Mouse (Mus musculus) kidney, adult 11 months (tissue): ENCODE results near the gene Esyt1.
"Not testable (repeated sequence)": the region's sequence is repeated elsewhere in the genome, so short reads cannot be mapped to it uniquely, and the experiment has no call there.

Source experiments
- DNase-seq: peaks from one replicate; pipeline ENCODE4 v3.0.0; 2022

Gene Esyt1

DNA sequence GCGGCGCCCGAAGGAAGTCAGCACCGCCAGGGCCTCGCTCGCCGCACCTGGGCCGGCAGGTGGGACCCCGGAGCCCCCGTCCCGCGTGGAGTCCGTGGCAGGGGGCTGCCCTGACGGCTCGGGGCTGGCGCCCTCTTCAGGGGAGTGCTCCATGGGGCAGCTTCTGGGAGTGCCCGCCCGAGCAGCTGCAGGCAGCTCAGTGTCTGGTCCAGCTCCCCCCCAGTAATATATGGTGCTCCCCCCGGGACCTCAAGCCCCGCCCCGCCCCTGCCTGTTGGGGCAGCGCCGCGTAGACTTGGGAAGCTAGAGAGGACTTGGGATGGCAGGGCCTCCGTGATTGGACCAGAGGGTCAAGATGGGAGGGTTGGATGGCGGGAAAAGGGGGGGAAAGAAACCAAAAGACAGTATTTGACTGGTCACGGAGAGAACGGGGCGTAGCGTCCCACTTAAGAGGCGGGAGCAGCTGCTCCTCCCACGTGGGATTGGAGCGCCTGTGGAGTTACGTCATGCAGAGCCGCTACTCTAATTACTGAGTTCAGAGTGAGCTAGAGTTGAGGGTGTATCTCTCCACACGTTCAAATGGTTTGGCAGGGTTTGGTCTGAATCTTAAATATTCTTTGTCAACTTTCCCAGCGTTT, at the start of gene Esyt1:
Gene Esyt1, minus strand, starts transcription at position 201 of the 638 bp plus-strand sequence.
- DNase-seq = peak; percentile 98

DNA sequence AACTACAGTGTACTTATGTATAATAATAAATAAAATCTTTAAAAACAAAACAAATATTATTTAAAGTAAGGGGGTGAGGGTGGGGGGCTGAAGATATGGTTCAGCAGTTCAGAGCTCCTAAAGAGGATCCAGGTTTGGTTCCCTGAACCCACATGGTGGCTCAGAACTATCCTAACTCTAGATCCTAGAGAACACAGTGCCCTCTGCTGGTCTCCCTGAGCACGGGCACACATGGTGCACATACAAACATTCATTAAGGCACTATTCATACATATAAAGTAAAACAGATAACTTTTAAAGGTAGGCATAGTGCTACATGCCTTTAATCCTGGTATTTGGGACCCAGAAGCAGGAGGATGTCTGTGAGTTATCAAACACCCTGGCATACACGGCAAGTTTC, 49.4 kb upstream of the Esyt1 start:
- DNase-seq = no peak

DNA sequence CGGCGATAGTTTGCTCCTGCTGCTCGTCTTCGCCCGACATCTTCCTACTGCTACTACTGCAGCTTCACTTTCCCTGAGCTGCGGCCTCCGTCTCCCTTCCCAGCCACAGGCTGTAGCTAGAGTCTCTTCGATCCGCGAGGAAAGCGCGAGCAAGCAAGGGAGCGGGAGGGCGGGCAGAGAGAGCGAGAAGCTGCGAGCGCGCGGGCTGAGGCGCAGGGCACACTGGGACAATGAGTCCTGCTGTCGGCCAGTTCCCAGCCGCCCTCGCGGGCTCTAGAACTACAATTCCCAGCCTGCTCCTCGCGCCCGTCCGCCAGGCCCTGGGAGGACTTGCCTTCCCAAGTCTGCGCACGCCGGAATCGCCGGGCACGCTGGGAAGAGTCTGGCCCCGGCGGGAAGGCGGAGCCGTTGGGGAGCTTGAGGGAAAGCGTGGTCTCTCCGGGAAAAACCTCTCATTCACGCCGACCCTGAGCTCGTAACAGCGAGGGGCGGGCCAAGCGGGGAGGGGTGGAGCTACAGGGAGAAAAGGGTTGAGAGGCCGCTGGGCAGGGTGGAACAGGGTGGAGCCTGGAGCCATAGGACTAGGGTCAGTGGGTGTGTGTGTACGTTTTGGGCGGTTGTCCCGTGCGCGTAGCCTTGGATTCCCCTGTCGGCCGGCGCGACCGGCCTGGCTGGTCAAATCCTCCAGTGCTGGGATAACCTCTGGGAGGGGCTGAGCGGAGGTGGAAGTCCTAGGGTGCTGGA, 40.3 kb upstream of the Esyt1 start, which contains the start of gene Pa2g4:
Gene Pa2g4, minus strand, starts transcription at position 200 of the 744 bp plus-strand sequence.
- peak; percentile 99 for DNase-seq

DNA sequence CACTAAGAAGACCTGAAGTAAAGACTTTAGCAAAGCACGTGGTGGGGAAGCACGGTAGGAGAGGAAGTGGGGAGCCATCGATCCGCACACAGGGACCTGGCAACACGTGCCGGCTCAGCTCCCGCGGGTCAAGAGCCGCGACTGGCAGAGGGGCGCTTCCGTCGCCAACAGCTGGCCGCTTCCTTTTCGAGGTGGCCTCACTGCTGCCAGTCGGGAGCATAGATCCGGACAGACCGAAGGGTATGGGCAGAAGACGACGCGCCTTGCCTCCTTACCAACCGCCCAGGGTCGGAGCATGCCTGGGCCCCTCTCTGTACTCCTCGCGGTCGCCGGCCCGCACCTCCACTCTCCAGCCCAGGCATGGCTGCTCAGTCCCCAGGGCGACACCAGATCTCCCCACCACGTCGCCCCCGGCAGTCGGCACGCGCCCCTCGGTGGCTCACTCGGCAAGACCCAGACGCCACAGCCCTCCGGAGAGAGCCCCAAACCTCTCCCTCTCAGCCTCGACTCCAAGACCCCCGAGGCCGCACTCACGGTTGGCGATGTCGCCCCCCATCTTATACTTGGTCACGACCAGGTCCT, 39.6 kb upstream of the Esyt1 start:
- DNase-seq = peak; percentile 50

DNA sequence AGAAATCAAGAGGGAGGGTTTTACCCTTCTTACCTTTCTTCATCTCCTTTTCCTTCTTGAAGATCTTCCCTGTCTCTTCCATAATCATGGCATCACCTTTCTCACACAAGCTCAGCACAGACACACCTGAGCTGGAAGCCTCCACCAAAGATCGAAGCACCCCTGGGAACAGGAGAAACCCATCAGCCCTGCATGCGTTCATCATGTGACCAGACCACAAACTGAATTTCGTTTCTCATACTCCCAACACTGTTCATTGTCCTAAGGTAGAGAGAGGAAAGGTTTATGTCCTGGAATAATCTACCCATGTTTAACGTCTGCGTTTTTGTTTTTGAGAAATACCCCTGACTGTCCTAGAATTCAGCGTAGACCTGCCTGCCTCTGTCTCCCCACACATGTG, 37.9 kb upstream of the Esyt1 start:
- no peak for DNase-seq

DNA sequence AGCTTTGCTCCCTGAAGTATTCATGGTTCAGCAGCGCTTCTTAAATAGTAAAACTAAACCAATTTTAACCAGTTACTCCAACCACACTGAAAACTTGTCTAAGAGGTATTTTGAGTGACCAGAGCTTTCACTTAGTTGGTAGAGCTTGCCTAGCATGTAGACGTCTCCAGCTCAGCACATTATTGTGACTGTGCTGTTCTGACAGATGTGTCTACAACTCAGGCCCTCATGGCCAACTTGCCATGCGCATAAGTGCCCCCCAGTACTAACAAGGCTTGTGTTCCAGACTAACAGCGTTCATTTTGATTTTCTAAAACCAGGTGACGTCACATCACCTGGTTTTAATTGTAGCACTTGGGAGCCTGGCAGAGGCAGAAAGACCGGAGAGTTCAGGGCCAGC, 31.3 kb upstream of the Esyt1 start:
- DNase-seq = no peak

DNA sequence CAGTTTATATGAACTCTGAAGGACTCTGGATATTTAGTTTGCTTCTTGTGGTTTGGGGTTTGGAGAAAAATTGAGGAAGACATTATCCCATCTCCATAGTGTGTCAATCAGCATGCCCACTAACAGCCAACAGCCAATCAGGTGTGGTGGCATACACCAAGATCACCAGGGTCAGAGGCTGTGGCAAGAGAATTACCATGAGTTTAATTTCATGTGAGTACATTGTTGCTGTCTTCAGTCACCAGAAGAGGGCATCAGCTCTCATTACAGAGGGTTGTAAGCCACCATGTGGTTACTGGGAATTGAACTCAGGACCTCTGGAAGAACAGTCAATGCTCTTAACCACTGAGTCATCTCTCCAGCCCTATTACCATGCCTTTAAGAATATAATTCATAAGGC, 30.6 kb upstream of the Esyt1 start:
- DNase-seq = no peak

DNA sequence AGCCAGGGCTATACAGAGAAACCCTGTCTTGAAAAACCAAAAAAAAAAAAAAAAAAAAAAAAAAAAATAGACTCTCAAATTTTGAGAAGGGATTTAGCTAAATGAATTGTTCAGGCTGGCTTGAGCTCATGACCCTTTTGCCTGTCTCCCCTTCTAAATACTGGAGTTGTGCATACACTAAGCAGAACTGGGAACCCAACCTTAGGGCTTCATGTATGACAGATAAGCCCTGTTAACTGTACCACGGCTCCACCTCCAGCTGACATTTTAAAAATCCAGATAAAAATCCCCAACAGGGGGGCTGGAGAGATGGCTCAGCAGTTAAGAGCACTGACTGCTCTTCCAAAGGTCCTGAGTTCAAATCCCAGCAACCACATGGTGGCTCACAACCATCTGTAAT, 29.9 kb upstream of the Esyt1 start:
- DNase-seq = not testable (repeated sequence)

DNA sequence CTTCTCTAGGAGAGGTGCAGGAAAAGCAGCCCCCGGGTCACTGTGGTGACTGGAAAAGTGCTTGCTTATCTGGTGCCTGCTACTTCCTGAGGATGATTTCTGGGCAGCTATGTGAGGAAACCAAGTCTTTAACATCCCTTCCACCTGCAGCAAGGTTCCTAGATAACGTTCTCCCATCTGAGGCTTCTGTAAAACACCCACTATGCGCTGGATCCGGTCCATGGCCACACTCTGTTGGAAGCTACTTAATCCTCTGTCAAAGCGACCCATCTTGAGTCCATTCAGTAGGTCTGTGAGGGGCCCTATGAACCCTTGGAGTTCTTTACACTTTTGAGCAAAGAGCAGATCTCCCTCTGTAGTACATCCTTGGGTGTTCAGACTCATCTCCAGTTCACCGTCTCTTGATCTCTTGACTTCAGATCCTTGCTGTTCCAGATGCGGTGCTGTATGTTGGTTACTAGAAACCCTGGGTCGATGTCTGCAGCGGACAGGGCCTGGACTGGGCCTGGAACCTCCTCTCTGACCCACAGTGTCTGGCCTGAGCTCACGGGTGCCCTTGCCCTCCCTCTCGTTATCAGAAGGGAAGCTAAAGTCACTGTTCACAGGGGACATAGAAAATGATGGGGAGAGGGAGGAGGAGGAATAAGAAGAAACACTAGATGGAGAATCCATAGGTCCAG, 24.6 kb upstream of the Esyt1 start:
- DNase-seq = not testable (repeated sequence)

DNA sequence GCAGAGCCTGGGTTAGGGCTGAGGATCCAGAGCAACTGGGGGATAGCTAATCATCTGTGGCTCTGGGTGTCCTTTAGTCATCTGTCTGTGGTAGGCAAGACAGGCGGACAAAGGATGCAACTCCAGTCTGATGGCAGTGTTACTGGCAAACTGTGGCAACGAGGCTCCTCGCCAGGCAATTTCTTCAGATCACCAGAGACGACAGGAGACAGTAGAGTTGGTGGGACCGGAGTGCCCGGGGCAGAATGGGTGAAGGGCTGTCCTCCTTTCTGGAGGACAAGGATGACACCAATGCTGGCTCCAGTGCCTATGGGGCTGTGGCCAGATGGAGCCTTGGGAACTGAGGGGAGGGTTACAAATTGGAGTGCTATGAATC, 24.0 kb upstream of the Esyt1 start:
- DNase-seq = not testable (repeated sequence)

DNA sequence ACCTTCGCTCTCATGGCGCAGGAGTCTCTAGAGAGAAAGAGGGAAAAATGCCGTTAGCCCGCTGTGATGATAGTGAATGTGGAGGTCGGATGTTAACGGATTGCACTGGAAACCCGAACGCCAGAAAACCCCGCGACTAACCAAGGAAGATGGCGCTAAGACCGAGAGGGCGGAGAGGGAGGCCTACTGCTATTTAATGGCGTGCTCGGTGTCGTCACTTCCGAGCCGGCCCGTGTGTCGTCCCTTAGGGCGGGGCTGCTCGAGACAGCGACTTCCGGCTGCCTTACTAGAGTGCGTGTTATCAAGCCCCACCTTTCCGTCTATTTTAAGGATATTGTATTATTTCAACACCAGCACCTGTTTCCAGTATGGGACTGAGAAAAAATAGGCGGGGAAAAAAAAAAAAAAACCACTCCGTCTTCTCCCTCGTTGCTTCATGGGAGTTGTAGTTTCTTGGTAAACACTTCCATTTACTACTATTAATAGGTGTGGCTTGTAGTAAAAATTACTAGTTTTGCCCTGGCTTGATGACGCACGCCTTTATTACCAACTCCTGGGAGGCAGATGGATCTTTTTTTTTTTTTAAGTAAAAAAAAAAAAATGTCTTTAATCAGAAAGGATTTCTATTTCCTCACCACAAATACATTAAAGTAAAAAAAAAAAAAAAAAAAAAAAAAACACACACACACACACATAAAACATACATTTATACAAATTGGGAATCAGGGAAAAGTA, 23.4 kb upstream of the Esyt1 start, which contains the start of gene Rpl41:
Gene Rpl41, minus strand, starts transcription at position 359 of the 735 bp plus-strand sequence.
- peak; percentile 96 for DNase-seq

DNA sequence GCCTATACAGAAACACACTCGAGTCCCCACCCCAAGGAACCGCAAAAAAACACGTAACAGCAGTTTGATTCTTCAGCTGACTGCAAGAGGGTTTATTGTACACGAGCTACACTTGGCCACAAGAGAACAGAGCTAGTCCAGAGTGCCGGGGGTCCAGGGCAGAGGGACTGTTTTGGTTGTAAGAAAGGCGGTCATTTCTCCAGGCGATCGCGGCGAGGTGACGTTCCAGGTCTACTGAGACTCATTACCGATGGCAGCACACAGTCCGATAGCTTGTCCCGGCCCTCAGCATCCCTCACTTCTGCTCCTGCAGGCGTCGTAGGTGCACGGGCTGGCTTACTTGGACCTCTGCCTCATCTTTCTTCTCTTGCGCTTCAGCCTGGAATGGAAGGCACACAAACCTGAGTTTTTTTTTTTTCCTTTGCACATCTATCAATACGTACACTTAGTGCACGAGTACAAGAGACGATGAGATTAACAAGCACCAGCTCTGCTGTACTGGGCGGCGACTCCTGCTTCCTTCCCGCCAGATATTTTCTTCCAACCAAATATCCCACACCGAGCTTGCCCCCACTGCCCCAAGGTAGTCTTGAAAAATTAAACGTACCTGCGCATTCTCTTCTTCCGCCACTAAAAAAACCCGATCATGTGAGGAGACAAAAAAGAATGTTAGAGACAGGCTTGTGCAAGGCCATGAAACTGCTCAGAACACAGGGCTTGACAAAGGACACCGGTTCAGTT, 22.6 kb upstream of the Esyt1 start:
- DNase-seq = not testable (repeated sequence)

DNA sequence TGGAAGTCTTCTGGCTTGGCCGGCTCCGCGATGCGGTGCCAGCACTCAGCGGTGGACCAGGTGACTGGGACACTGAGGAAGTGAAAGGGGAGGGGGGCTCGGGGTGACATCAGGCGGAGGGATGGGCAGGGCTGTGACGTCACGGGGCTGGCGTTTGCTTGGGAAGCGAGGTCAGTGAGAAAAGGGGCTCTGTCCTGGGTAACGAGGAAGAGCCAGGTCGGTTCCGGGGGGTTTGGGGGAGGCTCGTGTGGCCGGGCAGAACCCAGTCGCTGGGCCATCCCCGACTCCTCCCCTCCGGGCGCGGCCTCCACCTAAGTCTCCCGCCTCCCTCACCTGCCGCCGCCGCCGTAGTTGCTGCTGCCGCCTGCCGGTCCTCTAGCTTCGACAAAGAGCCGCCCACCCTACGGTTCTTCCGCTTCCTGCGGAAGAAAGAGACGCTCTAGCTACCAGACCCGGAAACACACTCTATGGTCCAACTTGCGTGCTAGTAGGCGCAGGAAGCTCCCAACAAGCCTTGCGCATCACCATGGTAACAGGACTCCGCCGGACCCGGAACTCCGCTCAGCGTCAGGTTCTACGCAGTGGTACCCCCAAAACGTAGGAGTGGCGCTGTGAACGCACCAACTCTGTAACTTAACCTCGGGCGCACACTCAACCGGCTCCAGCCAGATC, 21.8 kb upstream of the Esyt1 start, which contains the start of gene Zc3h10:
Gene Zc3h10, minus strand, starts transcription at position 414 of the 672 bp plus-strand sequence.
- DNase-seq = peak; percentile 98

DNA sequence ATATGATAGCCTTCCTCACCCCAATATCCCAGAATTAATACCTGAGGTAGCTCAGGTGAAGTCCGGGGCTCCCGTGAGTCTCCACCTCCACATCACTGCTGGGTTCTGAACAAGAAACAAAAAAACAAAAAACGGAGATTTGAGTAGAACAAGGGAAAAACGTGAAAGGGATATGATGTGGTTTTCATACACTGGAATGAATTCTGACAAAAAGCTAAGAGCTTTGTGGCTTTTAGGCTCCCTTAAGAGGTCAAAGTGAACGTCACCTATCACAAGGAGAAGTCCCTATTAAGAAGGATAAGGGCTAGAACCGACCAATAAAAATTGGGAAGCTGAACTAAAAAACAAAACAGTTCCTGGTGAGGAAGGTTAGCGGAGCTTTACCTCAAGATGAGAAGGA, 21.1 kb upstream of the Esyt1 start:
- DNase-seq = no peak

DNA sequence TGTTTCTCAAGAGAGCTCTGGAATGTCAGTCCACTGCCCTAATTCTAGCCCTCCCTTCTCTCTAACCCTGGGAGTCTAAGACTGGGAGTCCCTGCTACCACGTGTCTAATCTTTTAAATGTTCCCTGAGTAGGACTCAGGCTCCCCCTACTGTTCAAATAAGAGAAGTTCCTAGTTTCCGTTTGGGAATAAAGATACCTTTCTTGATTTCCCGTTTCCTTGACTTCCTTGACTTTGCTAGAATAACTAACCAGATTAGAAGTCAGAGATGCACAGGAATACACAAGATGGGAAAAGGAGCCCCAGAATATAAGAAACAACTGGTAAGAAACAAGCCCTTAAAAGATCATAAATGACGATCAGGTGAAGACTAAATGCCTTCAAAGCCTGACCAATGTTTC, 20.7 kb upstream of the Esyt1 start:
- DNase-seq = no peak

DNA sequence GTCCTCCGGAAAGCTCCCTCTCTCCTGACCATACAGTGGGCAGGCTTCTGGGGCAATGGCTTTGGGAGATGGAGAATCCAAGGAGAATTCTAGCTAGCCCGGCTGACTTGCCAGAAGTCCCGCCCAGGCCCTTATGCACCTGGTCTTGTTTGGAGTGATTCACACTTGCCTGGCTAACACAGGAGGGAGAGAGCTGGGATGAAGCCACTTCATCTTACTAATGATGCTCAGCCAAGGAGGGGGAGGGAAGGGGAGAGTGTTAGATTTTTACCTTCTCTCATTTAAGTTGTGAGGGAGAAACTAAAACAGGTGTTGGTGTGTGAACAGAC, 19.9 kb upstream of the Esyt1 start:
- no peak for DNase-seq

DNA sequence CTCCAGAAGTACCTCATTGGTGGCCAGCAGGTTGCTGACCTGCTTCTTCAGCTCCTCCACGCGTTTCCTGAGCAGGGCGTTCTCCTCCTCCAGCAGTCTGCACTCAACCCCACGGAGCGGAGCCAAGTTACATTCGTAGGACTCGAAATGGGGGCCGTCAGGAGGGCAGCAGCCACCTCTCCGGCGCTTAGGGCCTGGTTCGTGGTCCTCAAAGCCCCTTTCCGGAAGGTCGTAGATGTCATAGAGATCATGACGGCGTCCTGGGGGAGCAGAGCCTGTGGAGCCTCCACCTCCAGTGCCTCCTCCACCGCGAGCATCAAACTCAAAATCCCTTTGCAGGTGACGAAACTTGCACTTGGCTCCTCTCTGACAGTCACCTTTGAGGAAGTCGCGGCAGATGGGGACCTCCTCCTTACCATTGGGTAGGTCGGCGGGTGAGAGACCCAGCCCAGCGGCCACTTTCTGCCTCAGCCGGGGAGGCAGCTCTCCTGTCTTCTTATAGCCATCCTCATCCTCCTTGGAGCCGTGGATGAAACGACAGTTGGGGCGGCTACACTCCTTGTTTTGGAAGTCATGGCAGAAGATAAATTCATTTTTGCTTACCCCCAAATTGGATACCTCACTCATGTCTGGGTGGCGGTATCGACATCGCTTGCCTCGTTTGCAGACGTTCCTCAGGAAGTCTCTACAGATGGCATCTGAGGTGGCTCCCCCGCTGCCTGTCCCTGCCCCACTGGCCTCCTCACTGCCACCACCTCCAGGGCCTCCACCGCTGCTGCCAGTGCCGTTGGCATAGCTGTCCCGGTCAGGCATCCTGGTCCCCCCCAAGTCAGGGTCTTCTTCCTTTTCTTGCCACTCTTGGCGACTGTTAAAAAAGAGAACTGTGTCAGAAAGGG, 19.3 kb upstream of the Esyt1 start:
- DNase-seq = no peak

DNA sequence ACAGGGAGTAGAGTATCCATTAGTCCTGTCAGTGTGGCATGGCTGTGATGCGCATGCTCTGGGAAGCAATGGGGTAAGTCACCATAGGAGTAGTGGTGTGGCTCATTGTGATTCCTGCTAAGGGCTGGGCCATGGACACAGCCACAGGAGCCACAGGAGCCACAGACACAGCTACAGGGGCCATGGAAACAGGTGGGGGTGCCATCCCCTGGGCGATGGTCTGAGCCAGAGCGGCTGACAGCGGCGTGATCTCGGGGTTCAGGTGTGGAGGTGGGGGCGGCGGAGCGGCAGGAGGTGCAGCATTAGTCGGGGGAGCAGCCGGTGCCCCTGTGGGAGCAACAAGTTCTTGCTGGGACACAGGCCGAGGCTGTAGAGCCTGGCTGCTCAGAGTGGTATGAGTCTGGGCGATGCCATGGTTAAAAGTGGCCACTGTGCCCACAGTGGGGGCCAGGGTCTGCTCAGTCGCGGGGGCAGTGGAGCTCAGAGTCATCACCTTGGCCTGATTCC, 18.5 kb upstream of the Esyt1 start:
- no peak for DNase-seq

DNA sequence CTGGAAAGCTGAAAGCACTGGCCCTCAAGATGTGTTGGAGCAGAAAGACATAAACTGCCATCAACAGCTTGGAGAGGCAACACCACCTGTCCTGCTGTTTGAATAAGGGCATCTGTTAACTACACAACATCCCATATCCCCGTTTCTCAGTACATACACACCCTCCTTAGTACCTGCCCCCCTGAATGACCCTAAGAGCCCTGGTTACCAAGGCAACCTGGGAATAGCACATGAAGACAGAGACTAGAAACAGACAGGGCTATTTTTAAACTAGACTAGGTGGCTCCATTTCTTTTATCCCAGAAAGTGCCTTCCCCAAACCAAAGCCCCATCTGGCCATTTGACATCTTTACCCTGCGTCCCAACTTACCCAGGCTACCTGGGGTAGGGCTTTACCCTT, 17.4 kb upstream of the Esyt1 start:
- DNase-seq = no peak

DNA sequence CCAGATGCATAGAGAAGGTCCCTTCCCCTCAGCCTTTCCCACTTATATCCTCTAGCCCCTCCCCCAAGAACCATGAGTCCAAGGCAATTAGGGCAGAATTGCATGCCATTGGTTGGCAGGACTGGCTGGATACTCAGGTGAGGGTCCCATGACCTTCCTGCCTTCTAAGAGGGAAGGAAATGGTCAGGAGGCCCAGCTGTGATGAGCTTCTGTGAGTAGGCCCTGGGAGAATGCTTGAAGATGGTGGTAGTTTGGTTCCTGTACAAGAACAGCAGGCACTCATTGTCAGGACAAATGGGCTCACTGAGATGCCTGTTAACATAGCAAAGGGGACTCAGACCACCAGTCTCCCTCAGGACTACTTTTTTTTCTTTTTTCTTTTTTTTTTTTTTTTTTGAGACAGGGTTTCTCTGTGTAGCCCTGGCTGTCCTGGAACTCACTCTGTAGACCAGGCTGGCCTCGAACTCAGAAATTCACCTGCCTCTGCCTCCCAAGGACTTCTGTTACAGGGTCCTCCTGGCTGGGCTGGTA, 12.7 kb upstream of the Esyt1 start:
- DNase-seq = no peak
